In genomic region chr4:123343471-123343789, GRCm38 (mm10) we compare ENCODE assay signal across 9 mouse cellular contexts. TPM values are rescaled to one million over a fixed set of nuclear protein-coding genes. Genes with fewer than 3 reads are reported as not detected.
DNase-seq lines count a peak whose midpoint lies in the region; ATAC-seq lines count a peak whose summit lies in the region.
"Had no signal": no experiment of that assay in that cellular context is flagged by ENCODE, and none has a peak within 500 bp of the region (broad histone marks: within the 10 kb centered on the region; RNA-seq: fewer than 3 reads in every experiment).

No protein-coding gene starts in this region.

- ATAC-seq in erythroblast, adult 5-6 weeks (replicated peaks; ENCODE audit: low FRiP score, poor library complexity, severe bottlenecking) = no peak
- ATAC-seq in liver, embryonic 15.5 days (ENCODE audit: insufficient read depth) = peak; percentile 25; the same call in 1 of the 2 replicates

- H3K27me3 ChIP-seq in erythroblast, embryonic 14.5 days (ENCODE audit: control insufficient read depth) = peaks cover 55% of the 10 kb centered on the region
- peaks cover 57% of the 10 kb centered on the region for H3K27me3 ChIP-seq in liver, embryonic 15.5 days

- WGBS in liver, embryonic 15.5 days (ENCODE audit: insufficient replicate concordance) = 2% methylated on average over 6 of the region's 6 CpGs

- peak overlapping the region; percentile 35; the same call in 1 of the 2 replicates for H3K9ac ChIP-seq in liver, embryonic 15.5 days

- H3K4me1 ChIP-seq in erythroblast, embryonic 14.5 days (ENCODE audit: control insufficient read depth) = peaks cover 18% of the 10 kb centered on the region
- peaks cover 18% of the 10 kb centered on the region for H3K4me1 ChIP-seq in liver, embryonic 15.5 days (replicated peaks)

- H3K9me3 ChIP-seq in erythroblast, embryonic 14.5 days (ENCODE audit: control insufficient read depth, low read length) = no peaks in the 10 kb centered on the region; the same call in 1 of the 2 replicates
- no peaks in the 10 kb centered on the region for H3K9me3 ChIP-seq in liver, embryonic 15.5 days (replicated peaks)

- peaks cover 1% of the 10 kb centered on the region; the same call in 1 of the 2 replicates for H3K36me3 ChIP-seq in erythroblast, embryonic 14.5 days (ENCODE audit: control insufficient read depth)
- H3K36me3 ChIP-seq in liver, embryonic 15.5 days (replicated peaks) = no peaks in the 10 kb centered on the region

- H3K4me3 ChIP-seq in erythroblast, embryonic 14.5 days (replicated peaks) = peak overlapping the region; percentile 65
- peak overlapping the region; percentile 62 for H3K4me3 ChIP-seq in liver, embryonic 15.5 days (replicated peaks)

- peak; percentile 30 for DNase-seq in urinary bladder, adult 2 months (ENCODE audit: low spot score)
- DNase-seq in urinary bladder, postnatal 4 days (ENCODE audit: low spot score in 2 of 2) = no peak
- DNase-seq in left cerebral cortex, adult 18-20 months (ENCODE audit: low spot score in 2 of 2) = no peak
- DNase-seq in thymus, postnatal 0 days (ENCODE audit: low spot score) = no peak
- DNase-seq in retina, postnatal 1 day = no peak
- DNase-seq: right cerebral cortex, adult 18-20 months had no signal

- no peak overlapping the region for H3K27ac ChIP-seq in liver, embryonic 15.5 days (replicated peaks)

- H3K4me2 ChIP-seq in liver, embryonic 15.5 days = peak overlapping the region; percentile 88

RNA-seq across cellular contexts. Expression of gene Bmp8a, which starts 0.4 kb away (rescaled TPM):
- polyA plus RNA-seq in erythroblast, embryonic 14.5 days (2012) = not detected in 2 replicates
- not detected in 2 replicates for total RNA-seq in erythroblast, adult 5-6 weeks (2015; ENCODE audit: low replicate concordance)
- not detected in 2 replicates for total RNA-seq in erythroblast, adult 5-6 weeks (2017; ENCODE audit: low replicate concordance)
- 1.4 and 1.9 TPM in 2 replicates for polyA plus RNA-seq in urinary bladder, adult 2 months (2012; rRNA removed)
- 0.13 and 0.24 TPM in 2 replicates for polyA plus RNA-seq in liver, embryonic 15.5 days (2015; fragmentation: Nextera tagmentation; extraction: Ambion mirVana)
- total RNA-seq in left cerebral cortex, adult 18-20 months (2021) = under 1 TPM in 1 of 2 experiments, not detected in 1; 0.19 TPM
- polyA plus RNA-seq in thymus, postnatal 0 days (2015; fragmentation: Nextera tagmentation; extraction: Ambion mirVana) = 0.18 and 0.23 TPM in 2 replicates

RNA-seq across cellular contexts. Expression of gene Oxct2a, which starts 20.0 kb away (rescaled TPM):
- not detected in 2 replicates for polyA plus RNA-seq in erythroblast, embryonic 14.5 days (2012)
- not detected in 2 replicates for total RNA-seq in erythroblast, adult 5-6 weeks (2015; ENCODE audit: low replicate concordance)
- total RNA-seq in erythroblast, adult 5-6 weeks (2017; ENCODE audit: low replicate concordance) = not detected in 2 replicates
- polyA plus RNA-seq in urinary bladder, adult 2 months (2012; rRNA removed) = 0.10 TPM in 1 of 2 replicates, not detected in the other
- not detected in 2 replicates for polyA plus RNA-seq in liver, embryonic 15.5 days (2015; fragmentation: Nextera tagmentation; extraction: Ambion mirVana)
- under 1 TPM; 0.23 to 0.26 TPM for total RNA-seq in left cerebral cortex, adult 18-20 months (2021)
- not detected in 2 replicates for polyA plus RNA-seq in thymus, postnatal 0 days (2015; fragmentation: Nextera tagmentation; extraction: Ambion mirVana)
